Mouse (Mus musculus) cerebellum, postnatal 25 days (tissue): ENCODE measurements around the gene Zfp229.
"Not testable (repeated sequence)": the region's sequence is repeated elsewhere in the genome, so short reads cannot be mapped to it uniquely, and the experiment has no call there.

Source experiments
- DNase-seq, 2 experiments: peaks; one replicate each; pipeline ENCODE4 v3.0.0; 2021; ENCODE audit warnings: mixed read lengths in 2 of 2

The Zfp229 gene

DNA sequence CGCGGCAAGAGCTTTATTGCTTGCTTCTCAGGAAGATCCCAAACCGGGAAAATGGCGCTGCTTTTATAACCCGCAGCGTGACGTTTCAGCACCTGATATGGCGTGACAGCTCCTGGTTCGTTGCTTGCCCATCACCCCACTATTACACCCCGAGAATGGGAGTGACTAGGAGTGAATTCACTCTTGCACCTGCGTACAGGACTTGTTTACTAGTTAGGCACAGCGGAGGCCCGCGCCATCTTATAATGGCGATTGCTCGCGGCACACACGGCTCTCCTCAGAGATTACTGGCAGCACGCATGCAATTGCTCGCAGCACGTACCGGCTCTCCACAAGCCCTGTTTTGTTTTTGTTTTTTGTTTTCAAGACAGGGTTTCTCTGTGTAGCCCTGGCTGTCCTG lies at the start of gene Zfp229:
Gene Zfp229 (plus strand): TSS at position 301 of the 400 bp plus-strand sequence.
- DNase-seq, result not testable (repeated sequence)

DNA sequence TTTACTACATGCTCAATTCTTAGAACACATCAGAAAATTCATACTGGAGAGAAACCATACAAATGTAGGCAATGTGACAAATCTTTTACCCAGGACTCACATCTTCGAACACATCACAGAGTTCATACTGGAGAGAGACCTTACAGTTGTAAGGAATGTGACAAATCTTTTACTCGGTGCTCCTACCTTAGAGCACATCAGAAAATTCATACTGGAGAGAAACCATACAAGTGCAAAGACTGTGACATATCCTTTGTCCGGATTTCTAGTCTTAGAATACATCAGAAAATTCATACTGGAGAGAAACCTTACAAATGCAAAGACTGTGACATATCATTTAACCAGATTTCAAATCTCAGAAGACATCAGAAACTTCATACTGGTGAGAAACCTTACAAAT lies 39.0 kb upstream of the Zfp229 start, which contains the start of gene Gm10226:
Gene Gm10226 (plus strand): TSS at position 301 of the 400 bp plus-strand sequence.
- no peak for DNase-seq

DNA sequence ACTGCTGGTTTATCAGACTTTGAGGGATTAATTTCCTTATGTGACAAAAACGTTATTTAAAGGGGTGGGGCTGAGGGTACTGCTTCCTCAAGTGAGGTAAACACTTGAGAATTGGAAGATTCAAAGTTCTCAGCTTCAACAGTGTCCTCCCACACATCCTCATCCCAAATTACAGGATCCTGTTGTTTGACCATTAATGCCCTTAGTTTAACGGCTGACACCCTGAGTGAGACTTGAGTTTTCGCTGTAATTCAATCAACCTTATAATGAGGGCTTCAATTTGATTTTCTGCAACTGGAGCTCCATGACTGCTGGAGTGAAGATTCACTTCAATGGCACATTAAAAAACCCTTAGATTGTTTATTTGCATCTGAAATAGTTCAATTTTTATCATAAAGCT lies 37.3 kb upstream of the Zfp229 start:
- no peak for DNase-seq

DNA sequence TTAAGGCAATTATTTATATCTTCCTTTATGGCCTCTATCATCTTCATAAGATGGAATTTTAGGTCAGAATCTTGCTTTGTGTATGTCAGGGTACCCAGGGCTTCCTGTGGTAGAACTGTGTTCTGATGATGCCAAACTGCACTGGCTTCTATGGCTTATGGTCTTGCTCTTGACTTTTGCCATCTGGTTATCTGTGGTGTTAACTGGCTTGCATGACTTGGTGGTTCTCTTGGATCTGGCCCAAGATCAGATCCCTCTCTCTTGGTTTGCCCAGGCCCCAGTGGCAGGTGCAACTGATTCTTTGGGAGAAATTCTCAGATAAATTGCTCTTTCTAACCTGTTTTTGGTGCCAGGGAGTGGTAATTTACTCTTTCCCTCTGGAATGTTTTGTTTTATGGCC lies 34.5 kb upstream of the Zfp229 start:
- no peak for DNase-seq

DNA sequence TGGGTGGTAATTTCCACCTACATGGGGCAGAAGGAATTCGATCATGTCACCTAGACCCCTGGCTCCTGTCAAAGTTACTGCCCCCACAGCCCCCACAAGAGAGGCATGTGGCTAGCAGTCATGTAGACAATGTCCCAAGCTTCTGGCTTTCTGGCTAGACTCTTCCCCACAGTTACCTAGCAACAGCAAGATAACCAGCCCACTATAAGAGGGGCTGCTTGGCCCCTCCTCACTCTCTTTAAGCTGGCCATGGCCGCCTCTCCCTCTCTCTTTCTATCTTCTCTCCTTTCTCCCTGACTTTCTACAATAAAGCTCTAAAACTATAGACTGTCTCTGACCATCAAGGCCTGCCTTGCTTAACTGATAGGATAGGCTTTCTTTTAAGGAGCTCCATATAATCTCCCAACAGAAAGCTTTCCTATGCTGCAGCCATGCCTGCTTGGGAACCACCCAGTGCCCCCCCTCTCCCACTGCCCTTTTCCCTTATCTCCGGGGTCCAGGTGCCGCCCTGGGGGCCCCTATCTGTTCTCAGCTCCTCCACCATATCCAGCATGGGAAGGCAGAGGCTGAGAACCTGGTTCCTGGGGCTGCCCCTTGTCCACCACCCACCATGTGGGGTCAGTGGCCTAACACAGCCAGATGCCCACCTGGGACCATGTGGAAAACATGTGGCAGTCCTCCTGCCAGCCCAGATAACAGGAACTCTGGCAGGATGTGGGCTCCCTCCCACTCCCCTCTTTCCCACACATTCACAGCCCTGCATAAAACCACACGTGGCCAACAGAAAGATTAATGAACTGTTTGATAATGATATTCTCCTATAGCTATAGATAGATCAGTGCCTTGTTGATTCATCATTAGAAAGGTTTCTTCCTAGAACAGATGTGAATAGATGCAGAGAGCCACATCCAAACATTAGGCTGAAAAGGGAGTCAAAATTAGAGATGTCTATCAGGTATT lies 28.0 kb upstream of the Zfp229 start:
- no peak for DNase-seq

DNA sequence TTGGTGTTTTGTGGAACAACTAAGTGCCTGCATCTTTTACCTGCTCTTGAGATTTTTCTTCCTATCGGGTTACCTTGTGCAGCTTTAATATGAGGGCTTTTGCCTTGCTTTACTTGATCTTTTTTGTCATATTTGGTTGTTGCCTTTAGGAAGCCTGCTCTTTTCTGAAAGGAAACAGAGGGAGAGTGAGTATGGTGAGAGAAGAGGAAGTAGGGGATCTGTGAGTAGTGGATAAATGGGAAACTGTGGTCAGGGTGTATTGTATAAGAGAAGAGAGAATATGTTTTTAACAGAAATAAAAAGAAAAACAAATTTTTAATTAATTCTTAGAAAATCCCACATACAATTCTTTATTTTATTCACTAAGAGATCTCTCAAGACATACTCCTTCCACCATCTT lies 27.2 kb upstream of the Zfp229 start:
- no peak for DNase-seq

DNA sequence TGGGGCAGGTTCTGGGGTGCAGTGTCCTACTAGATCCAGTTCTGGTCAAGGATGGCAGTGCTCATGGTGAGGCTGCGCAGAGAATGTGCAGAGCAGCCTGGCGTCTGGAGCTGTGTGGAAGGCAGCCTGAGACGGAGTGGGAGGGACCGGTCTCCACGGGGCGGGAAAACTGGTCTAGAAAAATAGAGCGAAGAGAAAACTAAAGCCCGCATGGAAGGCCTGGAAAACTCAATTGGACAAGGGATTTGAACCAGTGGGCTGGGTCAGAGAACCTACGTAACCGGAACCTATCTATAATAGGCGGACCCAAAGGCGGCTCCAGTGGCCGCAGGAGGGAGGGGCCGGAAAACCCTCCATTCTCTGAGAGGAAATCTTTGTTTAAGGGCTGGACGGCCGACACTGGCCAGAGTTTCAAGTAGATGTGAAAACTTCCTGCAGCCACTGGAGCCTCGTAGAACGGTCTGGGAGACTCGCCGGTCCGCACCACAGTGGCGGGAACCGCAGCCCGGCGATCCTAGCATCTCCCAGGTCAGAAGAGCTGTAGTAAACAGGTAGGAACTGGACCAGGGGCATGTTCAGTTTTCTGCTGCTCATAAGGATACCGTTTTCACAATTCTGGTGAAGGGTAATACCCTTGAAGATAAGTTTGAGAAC lies 23.1 kb upstream of the Zfp229 start, which contains the start of gene Zfp760:
Gene Zfp760 (plus strand): TSS at position 399 of the 654 bp plus-strand sequence.
- DNase-seq, result peak; percentile 76 to 83

DNA sequence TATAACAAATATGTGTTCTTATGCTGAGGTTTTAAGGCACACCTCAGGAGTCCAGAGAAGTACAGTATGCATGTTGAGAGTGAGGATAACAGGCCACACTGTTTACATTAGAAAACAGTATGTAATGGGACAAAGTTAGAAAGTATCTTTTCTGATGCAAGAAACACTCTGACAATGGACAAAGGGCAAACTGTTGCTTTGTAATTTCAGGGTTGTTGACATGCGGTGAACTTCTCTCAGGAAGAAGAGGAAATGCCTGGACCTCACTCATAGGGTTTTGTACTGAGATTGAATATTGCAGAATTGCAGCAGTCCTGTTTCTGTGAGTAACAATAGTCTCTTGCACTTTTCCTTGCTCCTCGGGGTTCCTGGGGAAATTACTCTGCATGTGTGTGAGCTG lies 22.2 kb upstream of the Zfp229 start:
- DNase-seq, result no peak

DNA sequence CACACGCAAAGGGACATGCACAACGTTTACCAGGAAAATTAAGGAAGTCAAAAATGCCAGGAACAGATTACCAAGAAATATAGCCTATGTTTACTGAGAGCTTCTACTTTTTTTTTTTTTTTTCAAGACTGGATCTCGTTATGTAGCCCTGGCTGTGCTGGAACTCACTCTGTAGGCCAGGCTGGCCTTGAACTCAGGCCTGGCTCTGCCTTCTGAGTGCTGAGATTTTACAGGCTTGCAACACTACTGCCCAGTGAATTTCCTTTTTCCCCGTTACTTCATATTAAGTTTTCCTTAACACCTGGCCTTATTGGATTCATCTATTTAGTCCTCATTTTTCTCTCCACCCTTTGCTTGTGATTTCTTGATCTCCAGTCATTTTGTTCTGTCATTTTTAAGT lies 2.5 kb downstream of the Zfp229 start:
- DNase-seq, result no peak

DNA sequence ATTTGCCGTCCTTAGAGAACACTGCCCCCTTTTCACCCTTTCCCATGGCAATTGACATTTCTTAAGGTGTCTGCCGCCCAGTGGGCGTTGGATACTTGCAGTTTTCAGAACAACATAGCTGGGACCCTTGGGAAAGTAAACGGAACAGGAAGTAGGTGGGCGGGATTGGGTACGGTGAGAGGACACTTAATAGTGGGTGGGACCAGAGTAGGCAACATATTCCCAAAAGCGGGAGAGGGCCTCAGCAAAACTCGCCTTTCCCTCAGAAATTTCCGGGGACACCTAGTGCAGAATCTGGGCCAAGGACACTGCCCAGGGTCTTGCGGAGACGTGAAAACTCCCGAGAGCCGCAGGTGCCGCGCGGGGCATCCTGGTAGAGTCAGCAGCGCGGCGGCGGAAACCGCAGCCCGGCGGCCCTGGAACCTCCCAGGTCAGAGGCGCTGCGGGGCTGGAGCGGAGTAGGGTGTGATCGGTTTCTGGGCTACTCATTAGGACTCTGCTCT lies 3.0 kb downstream of the Zfp229 start:
- DNase-seq, result peak; percentile 78 to 80

DNA sequence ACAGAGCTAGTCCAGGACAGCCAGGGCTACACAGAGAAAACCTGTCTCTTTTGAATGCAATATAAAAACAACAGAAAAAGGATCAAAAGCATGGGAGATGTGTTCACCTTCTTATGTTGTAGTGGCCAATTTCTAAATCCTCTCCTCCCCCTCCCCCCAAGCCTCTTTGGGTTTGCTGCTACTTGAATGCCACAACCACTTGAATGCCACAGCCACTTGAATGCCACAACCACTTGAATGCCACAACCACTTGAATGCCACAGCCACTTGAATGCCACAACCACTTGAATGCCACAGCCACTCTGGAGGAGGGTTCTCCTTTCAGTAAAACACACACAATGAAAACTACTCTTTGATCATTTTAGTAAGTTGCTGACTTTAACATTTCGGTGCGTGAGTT lies 22.2 kb downstream of the Zfp229 start:
- DNase-seq, result no peak

DNA sequence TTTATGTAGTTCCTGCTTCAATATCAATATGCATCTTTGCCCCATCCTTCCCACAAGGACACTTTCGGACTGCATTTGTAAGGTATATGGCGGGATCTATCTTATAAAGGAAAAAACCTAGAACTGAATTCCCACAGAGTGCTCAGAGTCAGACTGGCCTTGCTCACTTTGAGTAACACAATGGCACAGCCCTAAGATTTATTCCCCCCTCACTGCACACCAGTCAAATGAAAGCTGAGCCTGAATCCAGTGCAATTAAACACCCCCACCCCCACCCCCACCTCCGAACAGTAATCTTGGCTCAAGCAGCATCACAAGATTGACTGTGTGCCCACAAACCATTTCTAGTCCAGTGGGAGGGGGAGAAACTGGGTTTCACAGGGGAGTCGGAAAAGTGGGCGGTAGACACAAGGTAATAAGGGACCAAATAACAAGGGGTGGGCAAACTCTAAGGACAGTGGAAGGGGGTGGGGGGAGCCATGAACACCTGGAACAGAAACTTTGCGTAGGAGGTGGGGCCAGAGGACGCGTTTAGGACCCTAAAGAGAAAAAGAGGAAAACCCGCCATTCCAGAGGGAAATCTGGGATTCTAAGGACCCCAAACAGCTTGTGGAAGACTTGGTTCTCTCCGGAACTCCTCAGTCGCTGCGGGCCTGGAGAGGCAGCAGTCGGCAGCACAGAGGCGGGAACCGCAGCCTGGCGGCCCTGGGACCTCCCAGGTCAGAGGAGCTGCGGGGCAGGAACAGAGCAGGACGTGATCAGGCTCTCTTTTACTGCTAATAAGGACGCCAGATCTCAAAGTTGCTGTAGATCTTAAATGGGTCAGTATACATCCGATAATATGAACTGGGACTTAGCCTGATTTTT lies 23.0 kb downstream of the Zfp229 start:
- DNase-seq, result peak in 1 of 2 experiments; percentile 18

DNA sequence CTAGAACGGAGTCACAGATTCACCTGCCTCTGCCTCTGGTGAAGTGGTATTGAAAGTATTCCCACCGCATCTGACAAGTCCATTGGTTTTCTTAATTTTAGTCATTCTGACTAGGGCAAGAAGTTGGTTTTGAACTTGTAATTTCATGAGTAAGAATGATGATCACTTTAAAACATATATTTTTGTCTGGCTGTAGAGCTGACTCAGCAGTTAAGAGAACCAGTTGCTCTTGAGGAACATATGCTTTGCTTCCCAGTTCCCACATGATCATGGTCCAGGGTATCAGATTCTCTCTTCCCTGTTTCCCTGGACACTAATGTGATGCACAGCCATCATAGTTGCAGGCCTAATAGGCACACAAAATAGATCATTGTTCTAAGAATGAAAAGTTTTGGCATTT lies 39.7 kb downstream of the Zfp229 start:
- no peak for DNase-seq

DNA sequence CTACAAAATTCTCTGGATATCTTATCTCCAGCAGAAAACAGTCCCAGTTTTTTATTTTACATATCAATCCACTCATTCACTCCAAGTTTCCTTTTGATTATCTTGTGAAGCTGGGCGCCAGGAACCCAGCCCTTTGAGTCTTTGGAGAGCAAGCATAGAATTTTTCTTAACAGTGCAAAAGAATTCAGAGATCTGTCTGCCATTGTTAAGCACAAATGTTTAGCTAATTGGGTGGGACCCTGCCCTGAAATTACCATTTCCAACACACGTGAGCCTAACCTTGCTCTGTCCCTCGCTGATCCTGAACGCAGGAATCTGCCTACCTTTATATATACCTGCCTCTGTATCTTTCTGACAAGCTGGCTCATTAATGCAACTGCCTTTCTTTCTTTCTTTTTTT lies 61.7 kb downstream of the Zfp229 start:
- no peak for DNase-seq

DNA sequence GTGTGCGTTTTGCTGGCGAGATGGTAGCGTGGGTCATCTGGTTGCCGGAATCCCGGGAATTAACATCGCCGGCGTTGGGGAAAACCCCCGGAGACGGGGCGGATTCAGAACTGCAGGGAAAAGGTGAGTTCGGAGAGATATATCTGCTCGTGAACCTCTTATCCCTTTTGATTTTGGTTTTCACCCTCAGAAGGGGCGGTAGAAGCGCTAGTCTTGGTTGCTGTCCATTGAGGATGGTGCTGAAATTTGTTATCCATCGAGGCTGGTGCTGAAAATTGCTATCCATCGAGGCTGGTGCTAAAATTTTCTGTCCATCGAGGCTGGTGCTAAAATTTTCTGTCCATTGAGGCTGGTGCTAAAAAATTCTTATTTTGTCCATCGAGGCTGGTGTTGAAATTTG lies 70.8 kb downstream of the Zfp229 start:
- not testable (repeated sequence) for DNase-seq
